Mouse (Mus musculus): ENCODE measurements around the gene Nwd1.

- TF ChIP-seq CTCF (IDR thresholded peaks at IDR 0.05; ENCODE audit: low read depth, low read length) = no peak
- TF ChIP-seq POLR2A (IDR thresholded peaks at IDR 0.05; ENCODE audit: borderline replicate concordance, low read depth, low read length) = no peak
Measured at GRCm38 (mm10) chr8:72749846-72750245, 103.3 kb downstream of the Nwd1 start.

Data from bone marrow macrophage, adult 2 months (primary cell).